Mouse (Mus musculus): ENCODE data around the gene Gjb3. TPM values are rescaled to one million over a fixed set of nuclear protein-coding genes. Genes with fewer than 3 reads are reported as not detected.

Gjb3 gene
- polyA plus RNA-seq, 1 experiment, result 0.26 TPM

DNA sequence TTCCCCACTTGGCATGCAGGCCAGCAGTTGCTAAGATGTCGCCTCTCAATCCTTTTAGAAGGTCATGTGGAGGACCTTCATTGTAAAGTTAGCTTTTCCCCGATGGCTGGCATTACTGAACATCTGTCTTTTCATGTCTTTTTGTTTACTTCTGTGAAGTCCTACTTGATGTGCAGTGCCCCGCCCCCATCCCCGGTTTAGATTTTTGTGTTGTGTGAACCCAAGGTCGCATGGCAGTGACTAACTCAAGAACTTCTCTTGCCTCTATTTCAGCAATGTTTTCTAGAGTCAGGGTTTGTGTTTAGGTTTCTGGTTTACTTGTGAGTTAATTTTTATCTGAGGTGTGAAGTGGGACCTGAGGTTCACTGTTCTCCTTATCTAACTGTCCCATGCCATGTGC is 38.0 kb downstream of the Gjb3 start:
- no peak for DNase-seq (ENCODE audit: extremely low spot score in 1 of 2, low spot score in 1 of 2)

DNA sequence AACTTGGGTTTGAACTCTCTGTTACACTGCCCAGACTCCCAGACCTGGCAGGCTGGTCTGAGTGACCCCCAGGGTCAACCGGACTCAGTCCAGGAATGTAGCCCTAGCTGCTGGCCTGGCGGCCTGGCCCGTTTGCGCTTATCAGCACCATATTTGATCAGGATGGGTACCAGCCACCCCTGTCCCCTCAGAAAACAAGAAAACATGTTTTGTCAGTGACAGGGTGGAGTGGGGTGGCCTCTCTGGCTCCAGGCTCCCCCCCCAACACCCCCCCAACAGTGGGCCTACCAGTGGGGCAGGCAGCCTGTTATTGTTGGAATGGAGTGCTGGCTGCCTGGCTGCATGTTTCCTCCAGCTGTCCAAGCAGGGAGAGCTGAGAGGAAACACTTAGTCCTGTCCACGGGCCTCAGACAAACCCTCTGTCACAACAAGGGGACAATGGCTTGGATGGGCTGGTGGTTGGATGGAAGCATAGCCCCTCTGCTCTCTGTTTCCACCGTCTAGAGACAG is 41.5 kb downstream of the Gjb3 start:
- no peak for DNase-seq (ENCODE audit: extremely low spot score in 1 of 2, low spot score in 1 of 2)

DNA sequence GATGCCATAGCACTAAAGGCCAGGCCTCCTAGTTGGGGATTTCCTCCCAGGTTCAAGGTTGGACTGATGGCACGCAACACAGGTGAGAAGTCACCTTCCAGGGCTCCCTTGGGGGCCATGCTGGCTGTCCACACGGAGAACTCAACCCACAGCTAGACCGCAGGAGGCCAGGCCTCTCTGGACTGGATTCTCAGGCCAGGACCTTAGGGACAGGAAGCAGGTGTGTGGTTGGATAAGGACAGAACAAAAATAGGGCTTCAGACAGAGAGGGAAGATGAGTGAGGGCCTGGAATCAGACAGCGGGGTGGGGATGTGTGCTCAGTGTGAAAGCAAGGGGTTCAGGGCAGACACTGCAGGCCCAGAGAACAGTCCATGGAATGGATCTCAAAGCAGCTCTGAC is 43.7 kb downstream of the Gjb3 start:
- no peak for DNase-seq (ENCODE audit: extremely low spot score in 1 of 2, low spot score in 1 of 2)

DNA sequence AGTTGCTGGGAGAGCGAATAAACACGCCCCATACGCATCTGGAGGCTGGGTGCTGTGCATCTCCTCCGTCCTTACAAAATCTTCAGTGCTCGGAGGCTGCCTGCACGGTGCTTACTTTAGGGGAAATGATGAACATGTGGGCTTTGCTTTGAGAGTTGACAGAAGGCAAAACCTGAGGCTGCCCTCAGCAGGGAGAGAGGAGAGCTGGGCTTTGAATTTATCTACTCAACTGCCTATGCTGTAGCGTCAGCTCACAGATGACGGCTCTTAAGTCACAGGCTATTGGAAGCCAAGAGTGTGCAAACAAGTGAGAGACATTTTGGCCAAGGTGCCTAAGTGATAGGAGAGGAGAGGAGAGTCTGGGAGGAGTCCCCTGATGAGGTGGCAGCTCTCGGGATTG is 51.4 kb downstream of the Gjb3 start:
- no peak for DNase-seq (ENCODE audit: extremely low spot score in 1 of 2, low spot score in 1 of 2)

DNA sequence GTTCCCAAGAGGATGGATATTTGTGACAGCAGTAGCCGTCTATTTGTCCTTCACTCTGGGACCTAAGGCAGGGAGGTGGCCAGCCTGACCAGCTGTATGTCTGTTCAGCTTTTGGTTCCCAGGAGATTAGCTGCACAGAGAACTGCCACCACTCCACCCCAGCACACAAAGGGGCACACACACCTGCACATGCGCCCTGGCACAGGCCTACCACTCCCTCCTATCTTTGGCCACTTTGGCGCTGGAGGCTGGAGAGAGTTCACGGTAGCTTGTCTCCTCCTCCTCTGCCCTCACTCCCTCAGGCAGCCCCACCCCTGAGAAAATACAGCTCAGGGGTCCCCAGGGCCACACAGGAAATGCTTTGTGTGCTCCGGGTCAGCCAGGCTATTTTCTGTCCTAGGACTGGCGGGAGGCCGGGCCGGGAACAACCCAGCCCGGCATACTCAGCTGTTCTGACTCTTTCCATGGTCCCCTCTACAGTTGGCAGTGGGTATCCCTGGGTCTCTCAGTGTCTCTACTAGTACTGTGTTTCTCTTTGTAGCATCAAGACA is 52.1 kb downstream of the Gjb3 start:
- DNase-seq (ENCODE audit: extremely low spot score in 1 of 2, low spot score in 1 of 2), result no peak

Other genes with a start within 250 kb of the Gjb3 start
- gene Tmem35b, start 207.2 kb downstream of the Gjb3 start, polyA plus RNA-seq (2012; rRNA removed), result 10.6 and 11.3 TPM in 2 replicates
- gene Dlgap3, start 161.6 kb downstream of the Gjb3 start, polyA plus RNA-seq (2012; rRNA removed), result 163 and 186 TPM in 2 replicates
- gene Smim12, start 87.1 kb downstream of the Gjb3 start, polyA plus RNA-seq (2012; rRNA removed), result 75.6 and 76.0 TPM in 2 replicates
- gene Gja4, start 16.8 kb downstream of the Gjb3 start, polyA plus RNA-seq (2012; rRNA removed), result 7.5 and 8.3 TPM in 2 replicates
- not detected in 2 replicates for gene Gjb4, start 23.2 kb upstream of the Gjb3 start, polyA plus RNA-seq (2012; rRNA removed)
- 0.04 and 0.19 TPM in 2 replicates for gene Gjb5, start 27.3 kb upstream of the Gjb3 start, polyA plus RNA-seq (2012; rRNA removed)

Measured in frontal cortex, adult 2 months (tissue).